Mouse (Mus musculus) small intestine, adult 2 months (tissue): ENCODE results near the gene Ube2dnl1. TPM values are rescaled to one million over a fixed set of nuclear protein-coding genes. Genes with fewer than 3 reads are reported as not detected.

Experiments used
- H3K27ac ChIP-seq: fragments of 200-500 bp; 2 replicates; pipeline ENCODE4 v1.5.1; 2012; ENCODE audit warnings: low read depth, low read length, control low read depth, inconsistent platforms; ENCODE audit not compliant: insufficient read depth
- H3K27me3 ChIP-seq: fragments of 200-500 bp; 2 replicates; pipeline ENCODE4 v1.6.1; 2012; ENCODE audit warnings: mild to moderate bottlenecking, moderate library complexity, low read length, inconsistent platforms; ENCODE audit not compliant: control insufficient read depth, insufficient read depth
- H3K36me3 ChIP-seq: fragments of 200-500 bp; 2 replicates; pipeline ENCODE4 v1.6.1; 2012; ENCODE audit warnings: mild to moderate bottlenecking, low read length, control low read depth, inconsistent platforms; ENCODE audit not compliant: control insufficient read depth, insufficient read depth
- H3K4me1 ChIP-seq: fragments of 200-500 bp; 2 replicates; pipeline ENCODE4 v1.6.1; 2012; ENCODE audit warnings: low read length, inconsistent platforms, mixed read lengths; ENCODE audit not compliant: control insufficient read depth, insufficient read depth, insufficient read length
- H3K4me3 ChIP-seq: fragments of 200-500 bp; 2 replicates; pipeline ENCODE4 v1.5.1; 2012; ENCODE audit warnings: low read depth, mild to moderate bottlenecking, control low read depth, inconsistent platforms, low read length, moderate library complexity
- CTCF ChIP-seq: fragments of 200-500 bp; IDR thresholded peaks from 2 replicates; pipeline ENCODE4 v1.5.1; 2012; ENCODE audit warnings: low read depth, mild to moderate bottlenecking, control low read depth, inconsistent platforms, low read length, moderate library complexity, mixed read lengths; ENCODE audit not compliant: insufficient replicate concordance, insufficient read length; ENCODE audit errors: extremely low read depth
- POLR2A ChIP-seq: fragments of 200-500 bp; IDR thresholded peaks from 2 replicates; pipeline ENCODE4 v1.6.1; 2012; ENCODE audit warnings: low read depth, mild to moderate bottlenecking, control low read depth, inconsistent platforms, low read length, moderate library complexity
- WGBS: fragments of 180-500 bp; shearing (Covaris S2); methylation state at CpG from one replicate; pipeline ENCODE4 v1.1.7; 2018; 5-methylcytosine and 5-hydroxymethylcytosine counted together
- polyA plus RNA-seq: library from polyadenylated mRNA; depleted of rRNA; stranded (reverse); fragments of >200 nt; gene quantifications from 2 replicates; pipeline ENCODE4 v1.2.3, GENCODE M21; 2012; rRNA removed

Ube2dnl1 gene
- polyA plus RNA-seq, result not detected in 2 replicates

DNA sequence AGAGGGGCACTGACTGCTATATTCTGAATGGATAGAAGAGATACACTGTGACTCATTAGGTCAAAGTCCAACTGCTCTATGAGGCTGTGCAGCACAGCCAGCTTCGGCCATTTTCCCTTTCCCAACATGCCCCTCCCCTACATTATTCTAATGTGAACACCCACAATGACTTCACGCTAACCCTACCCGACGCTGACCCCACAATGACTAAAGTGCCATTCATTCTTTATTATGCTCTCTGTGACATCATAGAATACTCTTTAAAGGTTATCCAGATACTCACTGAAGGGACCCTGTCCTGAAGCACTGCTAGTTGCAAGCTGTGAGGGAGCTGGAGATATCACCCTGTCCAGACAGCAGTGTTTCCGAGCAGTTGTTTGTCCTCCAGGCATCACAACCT lies at the start of gene Ube2dnl1:
Gene Ube2dnl1, plus strand, starts transcription at position 301 of the 400 bp plus-strand sequence.
- Histone ChIP-seq H3K27ac (no peak within 1 kb of the TSS), H3K27me3 (no peaks in the 10 kb centered on the region), H3K4me1 (no peaks in the 10 kb centered on the region), H3K4me3 (no peak within 1 kb of the TSS), H3K36me3 (no peaks in the 10 kb centered on the region)
- no peak for TF ChIP-seq POLR2A
- no peak for TF ChIP-seq CTCF
- WGBS, result 66% methylated on average over 5 of the region's 5 CpGs

DNA sequence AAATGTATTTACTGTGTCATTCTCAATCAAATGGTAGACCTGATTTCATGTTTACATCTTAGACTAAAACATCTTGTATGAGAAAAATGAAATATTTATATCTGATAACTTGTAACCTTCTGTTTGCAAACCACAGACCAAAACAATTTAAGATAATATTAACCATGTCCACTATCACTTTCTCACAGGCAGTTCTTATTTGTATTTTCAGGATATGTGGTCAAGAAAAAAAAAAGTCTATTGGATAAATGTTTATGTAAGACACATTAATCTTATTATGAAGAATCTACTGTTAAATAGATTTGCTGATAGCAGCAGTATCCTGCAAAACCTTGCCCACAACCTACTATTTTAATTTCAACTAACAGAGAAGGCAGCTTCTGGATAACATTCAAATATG lies 9.3 kb upstream of the Ube2dnl1 start:
- TF ChIP-seq POLR2A, result no peak
- no peak for TF ChIP-seq CTCF
- no peaks in the 10 kb centered on the region for H3K36me3 ChIP-seq
- H3K4me1 ChIP-seq, result no peaks in the 10 kb centered on the region
- no peak overlapping the region for H3K27ac ChIP-seq
- H3K4me3 ChIP-seq, result no peak overlapping the region
- H3K27me3 ChIP-seq, result no peaks in the 10 kb centered on the region

DNA sequence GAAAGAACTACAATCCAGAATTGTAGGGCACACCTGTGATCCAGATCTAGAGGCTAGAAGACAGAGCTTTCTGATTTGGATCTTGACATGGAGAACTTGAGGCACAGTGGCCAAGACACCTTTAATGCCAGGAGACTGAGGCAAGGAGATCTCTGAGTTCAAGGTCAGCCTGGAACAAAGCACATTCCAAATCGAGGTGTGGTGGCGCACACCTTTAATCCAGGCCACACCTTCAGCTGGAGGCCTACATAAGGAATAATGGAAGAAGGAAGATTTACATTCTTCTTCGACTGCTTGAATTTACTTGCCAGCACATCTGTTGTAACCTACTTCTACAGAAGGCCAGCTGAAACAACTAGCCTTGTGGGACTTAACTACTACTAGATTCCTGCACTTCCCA lies 7.3 kb upstream of the Ube2dnl1 start:
- no peaks in the 10 kb centered on the region for H3K27me3 ChIP-seq
- no peak overlapping the region for H3K4me3 ChIP-seq
- H3K36me3 ChIP-seq, result no peaks in the 10 kb centered on the region
- 76% methylated on average over 3 of the region's 3 CpGs for WGBS
- TF ChIP-seq POLR2A (no peak), CTCF (no peak)
- H3K4me1 ChIP-seq, result no peaks in the 10 kb centered on the region
- no peak overlapping the region for H3K27ac ChIP-seq

DNA sequence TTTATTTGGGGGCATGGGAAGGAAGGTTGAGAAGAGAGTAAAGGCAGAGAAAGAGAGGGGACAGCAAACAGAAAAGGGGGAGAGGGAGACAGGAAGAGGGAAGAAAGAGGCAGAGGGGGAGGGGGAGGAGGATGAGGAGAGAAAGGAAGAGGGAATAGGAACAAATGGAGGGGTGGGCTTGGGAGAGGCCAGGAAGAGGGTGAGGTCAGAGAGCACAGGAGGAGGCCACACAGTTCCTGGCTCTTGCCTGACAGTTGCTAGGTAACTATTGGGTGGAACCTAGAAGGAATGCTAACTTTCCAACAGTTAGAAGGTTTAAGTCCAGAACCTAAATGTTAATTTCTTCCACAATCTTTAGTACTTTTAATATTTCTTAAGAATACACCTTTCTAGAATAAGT lies 1.4 kb upstream of the Ube2dnl1 start:
- H3K27ac ChIP-seq, result no peak overlapping the region
- H3K4me1 ChIP-seq, result no peaks in the 10 kb centered on the region
- no peak overlapping the region for H3K4me3 ChIP-seq
- no peaks in the 10 kb centered on the region for H3K36me3 ChIP-seq
- no peak for TF ChIP-seq CTCF
- no peak for TF ChIP-seq POLR2A
- no peaks in the 10 kb centered on the region for H3K27me3 ChIP-seq

DNA sequence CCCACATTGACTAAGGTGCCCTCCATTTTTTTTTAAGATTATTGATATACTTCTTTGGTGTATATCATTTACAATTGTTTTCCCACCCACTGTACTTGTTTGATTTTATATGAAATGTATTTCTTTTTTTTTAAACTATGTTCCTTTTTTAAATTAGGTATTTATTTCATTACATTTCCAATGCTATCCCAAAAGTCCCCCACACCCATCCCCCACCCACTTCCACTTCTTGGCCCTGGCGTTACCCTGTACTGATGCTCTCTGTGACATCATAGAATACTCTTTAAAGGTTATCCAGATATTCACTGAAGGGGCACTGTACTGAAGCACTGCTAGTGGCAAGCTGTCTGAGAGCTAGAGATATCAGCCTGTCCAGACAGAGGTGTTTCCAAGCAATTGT lies 2.5 kb downstream of the Ube2dnl1 start, which contains the start of gene Ube2dnl2:
Gene Ube2dnl2, plus strand, starts transcription at position 301 of the 400 bp plus-strand sequence.
- no peak within 1 kb of the TSS for H3K27ac ChIP-seq
- no peaks in the 10 kb centered on the region for H3K4me1 ChIP-seq
- no peak within 1 kb of the TSS for H3K4me3 ChIP-seq
- WGBS, result 70% methylated on average over 1 of the region's 1 CpGs
- H3K27me3 ChIP-seq, result no peaks in the 10 kb centered on the region
- no peak for TF ChIP-seq POLR2A
- TF ChIP-seq CTCF, result no peak
- no peaks in the 10 kb centered on the region for H3K36me3 ChIP-seq

DNA sequence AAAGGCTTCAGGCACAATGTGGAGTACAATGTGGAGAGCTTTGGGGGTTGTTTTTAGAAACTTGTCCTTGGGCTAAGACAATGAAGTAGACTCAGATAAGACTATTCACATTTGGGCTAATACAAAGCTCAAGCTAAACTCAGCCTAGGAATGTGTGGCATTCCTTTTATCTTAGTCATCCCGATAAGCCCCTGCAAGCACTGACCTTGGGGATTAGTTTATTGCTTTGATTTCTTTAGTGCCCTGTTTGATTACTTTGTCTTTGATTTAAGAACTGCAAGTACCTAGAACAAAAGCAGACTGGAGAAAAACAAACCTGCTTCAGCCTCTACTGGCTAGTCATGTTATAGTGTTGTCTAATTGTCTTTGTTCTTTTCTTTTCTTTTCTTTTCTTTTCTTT lies 50.3 kb downstream of the Ube2dnl1 start:
- no peak overlapping the region for H3K27ac ChIP-seq
- no peaks in the 10 kb centered on the region for H3K4me1 ChIP-seq
- no peak overlapping the region for H3K4me3 ChIP-seq
- H3K36me3 ChIP-seq, result no peaks in the 10 kb centered on the region
- H3K27me3 ChIP-seq, result no peaks in the 10 kb centered on the region
- 6% methylated on average over 1 of the region's 1 CpGs for WGBS
- TF ChIP-seq CTCF, result no peak
- no peak for TF ChIP-seq POLR2A

Other genes starting within 250 kb of the Ube2dnl1 start
- gene Ube2dnl2, start 2.6 kb downstream of the Ube2dnl1 start, polyA plus RNA-seq, result not detected in 2 replicates